Comparison of ENCODE assay signal across 22 mouse cellular contexts in the genomic region with DNA sequence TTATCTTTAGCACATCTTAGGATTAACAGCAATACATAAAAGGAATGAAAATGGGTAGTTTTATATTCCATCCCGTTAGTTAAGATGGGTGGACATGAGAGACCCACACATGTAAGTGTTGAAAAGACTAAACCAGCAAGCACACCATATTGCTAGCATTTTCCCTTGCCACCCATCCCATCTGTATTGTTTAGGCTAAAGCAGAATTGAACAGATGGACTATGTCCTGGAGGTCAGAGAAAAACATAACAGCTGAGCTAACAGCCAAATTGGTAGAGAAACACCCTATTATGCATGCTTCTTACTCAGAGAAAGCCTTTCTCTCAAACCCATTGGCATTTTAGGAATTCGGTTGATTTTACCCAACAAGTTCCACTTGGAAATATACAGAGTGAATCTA.
DNase-seq lines count a peak whose midpoint lies in the region; ATAC-seq and TF ChIP-seq lines count a peak whose summit lies in the region.
"Had no signal": no experiment of that assay in that cellular context is flagged by ENCODE, and none has a peak within 500 bp of the region (broad histone marks: within the 10 kb centered on the region; RNA-seq: fewer than 3 reads in every experiment).

No protein-coding gene starts in this region.

- H3K9ac ChIP-seq in lung, embryonic 14.5 days, result no peak overlapping the region
- H3K9ac ChIP-seq in forebrain, embryonic 16.5 days (replicated peaks; ENCODE audit: low read depth, low read length), result no peak overlapping the region
- H3K9ac ChIP-seq: embryonic facial prominence, embryonic 15.5 days; heart, embryonic 15.5 days had no signal

- WGBS in lung, embryonic 14.5 days, result 55% methylated on average over 2 of the region's 2 CpGs
- 51% methylated on average over 2 of the region's 2 CpGs for WGBS in forebrain, embryonic 16.5 days

- no peaks in the 10 kb centered on the region for H3K36me3 ChIP-seq in lung, embryonic 14.5 days (ENCODE audit: insufficient read depth)
- H3K36me3 ChIP-seq in forebrain, embryonic 16.5 days (ENCODE audit: control insufficient read depth, insufficient read depth), result no peaks in the 10 kb centered on the region
- H3K36me3 ChIP-seq: embryonic facial prominence, embryonic 15.5 days; G1E; heart, embryonic 15.5 days had no signal

- no peaks in the 10 kb centered on the region for H3K4me1 ChIP-seq in lung, embryonic 14.5 days (ENCODE audit: insufficient read depth)
- no peaks in the 10 kb centered on the region for H3K4me1 ChIP-seq in forebrain, embryonic 16.5 days (replicated peaks; ENCODE audit: control insufficient read depth, insufficient read depth, low read length)
- H3K4me1 ChIP-seq: embryonic facial prominence, embryonic 15.5 days; heart, embryonic 15.5 days had no signal

- no peak overlapping the region for H3K27ac ChIP-seq in lung, embryonic 14.5 days (ENCODE audit: low read depth)
- H3K27ac ChIP-seq in forebrain, embryonic 16.5 days (ENCODE audit: low read length), result no peak overlapping the region
- H3K27ac ChIP-seq: embryonic facial prominence, embryonic 15.5 days; heart, embryonic 15.5 days; left cerebral cortex, adult 2 months had no signal

- H3K9me3 ChIP-seq in lung, embryonic 14.5 days (ENCODE audit: low read depth, low read length), result no peaks in the 10 kb centered on the region
- H3K9me3 ChIP-seq in forebrain, embryonic 16.5 days (ENCODE audit: control insufficient read depth, low read length), result no peaks in the 10 kb centered on the region
- H3K9me3 ChIP-seq: embryonic facial prominence, embryonic 15.5 days; G1E; heart, embryonic 15.5 days had no signal

- H3K4me2 ChIP-seq in lung, embryonic 14.5 days, result no peak overlapping the region
- no peak overlapping the region for H3K4me2 ChIP-seq in forebrain, embryonic 16.5 days (ENCODE audit: low read length)
- H3K4me2 ChIP-seq: embryonic facial prominence, embryonic 15.5 days; heart, embryonic 15.5 days; liver, embryonic 11.5 days had no signal

- ATAC-seq in lung, embryonic 14.5 days (ENCODE audit: insufficient read depth), result no peak
- peak; percentile 80 for ATAC-seq in forebrain, embryonic 16.5 days

- TF ChIP-seq CTCF in lung, embryonic 14.5 days (IDR thresholded peaks at IDR 0.05; ENCODE audit: low read depth), result no peak

- DNase-seq in embryo, embryonic 10.5 days (ENCODE audit: low spot score), result peak; percentile 12
- DNase-seq in embryo, embryonic 11 days, result no peak
- peak; percentile 13 for DNase-seq in lung, embryonic 14.5 days
- no peak for DNase-seq in lung, postnatal 4 days
- peak; percentile 45 to 49 for DNase-seq in cerebellum, adult 18-20 months
- DNase-seq in spleen, adult 18-20 months, result no peak
- DNase-seq in thymus, postnatal 14 days, result no peak
- DNase-seq: adrenal gland, postnatal 36 days; gastrocnemius, postnatal 36 days; heart, postnatal 4 days; kidney, adult 18-20 months; kidney, postnatal 25 days; layer of hippocampus, adult 9-11 months; lung, adult 18-20 months; right cerebral cortex, adult 18-20 months; thymus, postnatal 4 days had no signal

- H3K4me3 ChIP-seq in lung, embryonic 14.5 days (ENCODE audit: low read depth, low read length), result no peak overlapping the region
- no peak overlapping the region for H3K4me3 ChIP-seq in forebrain, embryonic 16.5 days (replicated peaks; ENCODE audit: low read length)
- H3K4me3 ChIP-seq: embryonic facial prominence, embryonic 15.5 days; heart, embryonic 15.5 days; left cerebral cortex, adult 2 months had no signal

- H3K27me3 ChIP-seq in lung, embryonic 14.5 days (ENCODE audit: insufficient read depth, low read length), result no peaks in the 10 kb centered on the region
- H3K27me3 ChIP-seq in forebrain, embryonic 16.5 days (replicated peaks; ENCODE audit: control insufficient read depth, insufficient read depth, low read length), result no peaks in the 10 kb centered on the region
- H3K27me3 ChIP-seq: embryonic facial prominence, embryonic 15.5 days; heart, embryonic 15.5 days had no signal

Comparison
In these comparisons a context has a peak if more than half of its experiments do, and no peak if none do; other contexts are left out.
1. DNase-seq: peak in embryo, embryonic 10.5 days (single experiment), lung, embryonic 14.5 days (single experiment) and cerebellum, adult 18-20 months (2 of 2); none in embryo, embryonic 11 days (single experiment), lung, postnatal 4 days (0 of 2), spleen, adult 18-20 months (0 of 2) and thymus, postnatal 14 days (single experiment).